Mouse (Mus musculus): Measurements from ENCODE around the gene Gm8011.
"Not testable (repeated sequence)": the region's sequence is repeated elsewhere in the genome, so short reads cannot be mapped to it uniquely, and the experiment has no call there.

The Gm8011 gene

DNA sequence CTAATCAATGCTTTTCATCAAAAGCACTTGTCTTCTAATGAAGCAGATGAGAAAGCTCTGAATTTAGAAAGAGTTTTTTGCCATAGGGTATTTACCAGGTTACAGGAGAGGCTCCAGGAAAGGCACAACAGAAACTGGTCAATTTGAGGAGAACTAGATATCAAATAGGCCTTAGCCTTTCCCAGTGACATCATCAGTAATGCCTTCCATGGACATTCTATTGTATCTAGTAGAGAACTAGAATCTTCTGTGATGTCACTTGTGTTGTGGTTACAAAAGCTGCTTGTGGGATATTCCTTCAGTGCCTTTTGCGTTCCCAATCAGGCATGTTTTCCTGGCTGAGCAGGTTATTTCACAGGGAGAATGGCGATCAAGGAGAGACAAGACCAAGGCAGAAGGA, at the start of gene Gm8011:
TSS of gene Gm8011 (plus strand) at position 301 of the 400 bp plus-strand sequence.
- DNase-seq (ENCODE audit: low spot score in 2 of 2) = not testable (repeated sequence)

DNA sequence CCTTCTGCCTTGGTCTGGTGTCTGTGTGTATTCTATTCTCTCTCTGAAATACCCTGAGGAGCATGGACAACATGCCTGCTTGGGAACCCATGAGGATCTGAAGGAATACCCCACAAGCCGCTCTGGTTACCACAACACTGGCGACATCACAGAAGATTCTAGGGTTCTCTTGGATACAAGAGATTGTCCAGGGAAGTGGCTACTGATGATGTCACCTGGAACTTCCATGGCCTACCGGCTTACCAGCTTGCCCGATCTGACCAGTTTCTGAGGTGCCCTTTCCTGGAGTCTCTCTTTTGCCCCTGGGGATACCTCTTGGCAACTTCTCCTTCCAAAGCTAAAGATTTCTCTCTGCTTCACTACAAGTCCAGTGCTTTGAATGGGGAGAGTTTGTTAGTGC, 24.1 kb upstream of the Gm8011 start, which contains the start of gene Gm8005:
TSS of gene Gm8005 (minus strand) at position 101 of the 400 bp plus-strand sequence.
- DNase-seq (ENCODE audit: low spot score in 2 of 2) = not testable (repeated sequence)

DNA sequence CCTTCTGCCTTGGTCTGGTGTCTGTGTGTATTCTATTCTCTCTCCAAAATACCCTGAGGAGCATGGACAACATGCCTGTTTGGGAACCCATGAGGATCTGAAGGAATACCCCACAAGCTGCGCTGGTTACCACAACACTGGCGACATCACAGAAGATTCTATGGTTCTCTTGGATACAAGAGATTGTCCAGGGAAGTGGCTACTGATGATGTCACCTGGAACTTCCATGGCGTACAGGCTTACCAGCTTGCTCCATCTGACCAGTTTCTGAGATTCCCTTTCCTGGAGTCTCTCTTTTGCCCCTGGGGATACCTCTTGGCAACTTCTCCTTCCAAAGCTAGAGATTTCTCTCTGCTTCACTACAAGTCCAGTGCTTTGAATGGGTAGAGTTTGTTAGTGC, 38.6 kb downstream of the Gm8011 start, which contains the start of gene Gm8020:
TSS of gene Gm8020 (minus strand) at position 101 of the 400 bp plus-strand sequence.
- not testable (repeated sequence) for DNase-seq (ENCODE audit: low spot score in 2 of 2)

Data from spleen, postnatal 36 days (tissue).